Mouse (Mus musculus) retina, adult 2 months (tissue): ENCODE measurements around the gene Plcb2.

Source experiments
- DNase-seq: peaks from one replicate; pipeline ENCODE4 v3.0.0-alpha.2; 2012; ENCODE audit warnings: low read depth, low spot score

Gene Plcb2

GRCm38 (mm10) chr2:118687791-118688190 lies 40.4 kb downstream of the Plcb2 start:
- DNase-seq: no peak

- DNase-seq: no peak
These were observed 41.5 kb downstream of the Plcb2 start for GRCm38 (mm10) chr2:118686693-118687092.

GRCm38 (mm10) chr2:118685088-118685487 lies 43.1 kb downstream of the Plcb2 start:
- no peak for DNase-seq

- no peak for DNase-seq
These were observed 45.5 kb downstream of the Plcb2 start for GRCm38 (mm10) chr2:118682544-118683260.

- DNase-seq: no peak
These were observed 47.3 kb downstream of the Plcb2 start for GRCm38 (mm10) chr2:118680926-118681325.

- DNase-seq: no peak
These were observed 48.7 kb downstream of the Plcb2 start for GRCm38 (mm10) chr2:118679577-118679976.

GRCm38 (mm10) chr2:118677817-118678216 lies 50.4 kb downstream of the Plcb2 start:
- no peak for DNase-seq

- DNase-seq: no peak
These were observed 51.1 kb downstream of the Plcb2 start for GRCm38 (mm10) chr2:118676839-118677741.

- no peak for DNase-seq
These were observed 53.7 kb downstream of the Plcb2 start for GRCm38 (mm10) chr2:118674500-118674899.

GRCm38 (mm10) chr2:118673686-118674465 lies 54.4 kb downstream of the Plcb2 start:
- no peak for DNase-seq

- DNase-seq: no peak
These were observed 56.5 kb downstream of the Plcb2 start for GRCm38 (mm10) chr2:118671728-118672127.

GRCm38 (mm10) chr2:118669785-118670184 lies 58.5 kb downstream of the Plcb2 start:
- no peak for DNase-seq

- DNase-seq: no peak
These were observed 59.0 kb downstream of the Plcb2 start for GRCm38 (mm10) chr2:118669245-118669644.

GRCm38 (mm10) chr2:118667181-118667580 lies 61.1 kb downstream of the Plcb2 start:
- DNase-seq: no peak

GRCm38 (mm10) chr2:118665616-118666015 lies 62.6 kb downstream of the Plcb2 start:
- no peak for DNase-seq

GRCm38 (mm10) chr2:118664975-118665516 lies 63.2 kb downstream of the Plcb2 start:
- DNase-seq: no peak

GRCm38 (mm10) chr2:118663804-118664766 lies 64.2 kb downstream of the Plcb2 start:
- no peak for DNase-seq

- no peak for DNase-seq
These were observed 65.1 kb downstream of the Plcb2 start, which contains the start of gene Pak6 for GRCm38 (mm10) chr2:118662902-118663803. Gene Pak6, plus strand, starts transcription at chr2:118663303.

- DNase-seq: no peak
These were observed 66.3 kb downstream of the Plcb2 start for GRCm38 (mm10) chr2:118661891-118662290.
